ENCODE assay signal across 19 mouse cellular contexts in genomic region chr12:104992123-104992741, GRCm38 (mm10). TPM values are rescaled to one million over a fixed set of nuclear protein-coding genes. Genes with fewer than 3 reads are reported as not detected.
DNase-seq lines count a peak whose midpoint lies in the region; ATAC-seq lines count a peak whose summit lies in the region.
"Had no signal": no experiment of that assay in that cellular context is flagged by ENCODE, and none has a peak within 500 bp of the region (broad histone marks: within the 10 kb centered on the region; RNA-seq: fewer than 3 reads in every experiment).

No protein-coding gene starts in this region.

- peaks cover 2% of the 10 kb centered on the region; the same call in 1 of the 2 replicates for H3K4me1 ChIP-seq in embryonic facial prominence, embryonic 15.5 days
- H3K4me1 ChIP-seq in intestine, embryonic 16.5 days (ENCODE audit: control insufficient read depth, insufficient read depth, low read length) = peaks cover 2% of the 10 kb centered on the region; the same call in 1 of the 2 replicates
- H3K4me1 ChIP-seq: hindbrain, embryonic 12.5 days; intestine, embryonic 15.5 days; limb, embryonic 13.5 days had no signal

- peak overlapping the region; percentile 29; the same call in 1 of the 2 replicates for H3K27ac ChIP-seq in embryonic facial prominence, embryonic 15.5 days (replicated peaks)
- H3K27ac ChIP-seq in intestine, embryonic 16.5 days (ENCODE audit: low read length) = no peak overlapping the region
- H3K27ac ChIP-seq: hindbrain, embryonic 12.5 days; intestine, embryonic 15.5 days; left cerebral cortex, adult 2 months; limb, embryonic 13.5 days had no signal

- no peak overlapping the region for H3K9ac ChIP-seq in embryonic facial prominence, embryonic 15.5 days
- no peak overlapping the region for H3K9ac ChIP-seq in intestine, embryonic 16.5 days (ENCODE audit: low read depth, low read length)
- H3K9ac ChIP-seq: hindbrain, embryonic 12.5 days; intestine, embryonic 15.5 days; limb, embryonic 13.5 days had no signal

- no peaks in the 10 kb centered on the region for H3K36me3 ChIP-seq in embryonic facial prominence, embryonic 15.5 days
- H3K36me3 ChIP-seq in intestine, embryonic 16.5 days (ENCODE audit: control insufficient read depth, insufficient read depth, low read length) = no peaks in the 10 kb centered on the region
- H3K36me3 ChIP-seq: hindbrain, embryonic 12.5 days; intestine, embryonic 15.5 days; limb, embryonic 13.5 days had no signal

- H3K27me3 ChIP-seq in embryonic facial prominence, embryonic 15.5 days = no peaks in the 10 kb centered on the region
- H3K27me3 ChIP-seq in intestine, embryonic 16.5 days (replicated peaks; ENCODE audit: control insufficient read depth, insufficient read depth, low read length) = no peaks in the 10 kb centered on the region; the same call in 1 of the 2 replicates
- H3K27me3 ChIP-seq: CH12.LX; hindbrain, embryonic 12.5 days; intestine, embryonic 15.5 days; limb, embryonic 13.5 days had no signal

- no peak overlapping the region for H3K4me2 ChIP-seq in embryonic facial prominence, embryonic 15.5 days (replicated peaks)
- no peak overlapping the region for H3K4me2 ChIP-seq in intestine, embryonic 16.5 days (ENCODE audit: low read depth, low read length)
- H3K4me2 ChIP-seq: hindbrain, embryonic 12.5 days; intestine, embryonic 15.5 days; limb, embryonic 13.5 days had no signal

- ATAC-seq in embryonic facial prominence, embryonic 15.5 days (ENCODE audit: insufficient number of reproducible peaks, low FRiP score, low TSS enrichment, low read depth) = no peak
- ATAC-seq in intestine, embryonic 16.5 days = no peak
- ATAC-seq: forebrain, embryonic 16.5 days; intestine, embryonic 15.5 days had no signal

- H3K4me3 ChIP-seq in embryonic facial prominence, embryonic 15.5 days (replicated peaks) = no peak overlapping the region
- H3K4me3 ChIP-seq in intestine, embryonic 16.5 days (ENCODE audit: low read length) = no peak overlapping the region
- H3K4me3 ChIP-seq: hindbrain, embryonic 12.5 days; intestine, embryonic 15.5 days; left cerebral cortex, adult 2 months; limb, embryonic 13.5 days had no signal

- H3K9me3 ChIP-seq in embryonic facial prominence, embryonic 15.5 days (replicated peaks) = no peaks in the 10 kb centered on the region
- H3K9me3 ChIP-seq in intestine, embryonic 16.5 days (ENCODE audit: control insufficient read depth, low read length) = no peaks in the 10 kb centered on the region
- H3K9me3 ChIP-seq: hindbrain, embryonic 12.5 days; intestine, embryonic 15.5 days; limb, embryonic 13.5 days had no signal

- 79% methylated on average over 10 of the region's 10 CpGs for WGBS in embryonic facial prominence, embryonic 15.5 days
- WGBS in intestine, embryonic 16.5 days = 82% methylated on average over 10 of the region's 10 CpGs

- DNase-seq in heart, adult 18-20 months = peak; percentile 43 to 60
- DNase-seq in heart, adult 9 months (ENCODE audit: low spot score in 2 of 2) = no peak
- peak; percentile 31 for DNase-seq in urinary bladder, postnatal 14 days (ENCODE audit: low spot score)
- no peak for DNase-seq in urinary bladder, postnatal 10 days (ENCODE audit: low spot score)
- DNase-seq in adrenal gland, adult 2 months = no peak
- no peak for DNase-seq in layer of hippocampus, adult 9-10 months (ENCODE audit: low spot score)
- DNase-seq: adrenal gland, postnatal 10 days; cerebellum, postnatal 36 days; lung, adult 18-20 months; right cerebral cortex, postnatal 14 days; thymus, adult 2 months had no signal

RNA-seq across cellular contexts. Expression of gene Syne3, which starts 17.4 kb away (rescaled TPM):
- total RNA-seq in heart, adult 18-20 months (2021) = 1 to 10 TPM; 7.9 to 8.3 TPM
- polyA plus RNA-seq in embryonic facial prominence, embryonic 15.5 days (2015; fragmentation: Nextera tagmentation; extraction: Ambion mirVana) = 3.6 and 4.4 TPM in 2 replicates
- total RNA-seq in adrenal gland, adult 2 months (2021) = 10 to 100 TPM in 1 of 2 experiments, 1 to 10 TPM in 1; 9.1 to 16.1 TPM
- 4.3 and 4.5 TPM in 2 replicates for polyA plus RNA-seq in adrenal gland, adult 2 months (2012; rRNA removed)
- polyA plus RNA-seq in intestine, embryonic 16.5 days (2015; fragmentation: Nextera tagmentation; extraction: Ambion mirVana) = 0.51 and 0.66 TPM in 2 replicates

RNA-seq across cellular contexts. Expression of gene Glrx5, which starts 40.3 kb away (rescaled TPM):
- total RNA-seq in heart, adult 18-20 months (2021) = 100 to 1,000 TPM in 1 of 2 experiments, 10 to 100 TPM in 1; 83.8 to 111 TPM
- 152 and 159 TPM in 2 replicates for polyA plus RNA-seq in embryonic facial prominence, embryonic 15.5 days (2015; fragmentation: Nextera tagmentation; extraction: Ambion mirVana)
- total RNA-seq in adrenal gland, adult 2 months (2021) = 100 to 1,000 TPM; 161 to 186 TPM
- 218 and 257 TPM in 2 replicates for polyA plus RNA-seq in adrenal gland, adult 2 months (2012; rRNA removed)
- polyA plus RNA-seq in intestine, embryonic 16.5 days (2015; fragmentation: Nextera tagmentation; extraction: Ambion mirVana) = 185 and 199 TPM in 2 replicates

Comparison
In these comparisons a context has a peak if more than half of its experiments do, and no peak if none do; other contexts are left out.
1. DNase-seq: peak in heart, adult 18-20 months (2 of 2) and urinary bladder, postnatal 14 days (single experiment); none in heart, adult 9 months (0 of 2), urinary bladder, postnatal 10 days (single experiment), adrenal gland, adult 2 months (single experiment) and layer of hippocampus, adult 9-10 months (single experiment).